Mouse (Mus musculus): Measurements from ENCODE around the gene Plekho2. TPM values are rescaled to one million over a fixed set of nuclear protein-coding genes. Genes with fewer than 3 reads are reported as not detected.

Plekho2 gene
- polyA plus RNA-seq, 1 experiment from 2014 or later = 18.6 TPM

DNA sequence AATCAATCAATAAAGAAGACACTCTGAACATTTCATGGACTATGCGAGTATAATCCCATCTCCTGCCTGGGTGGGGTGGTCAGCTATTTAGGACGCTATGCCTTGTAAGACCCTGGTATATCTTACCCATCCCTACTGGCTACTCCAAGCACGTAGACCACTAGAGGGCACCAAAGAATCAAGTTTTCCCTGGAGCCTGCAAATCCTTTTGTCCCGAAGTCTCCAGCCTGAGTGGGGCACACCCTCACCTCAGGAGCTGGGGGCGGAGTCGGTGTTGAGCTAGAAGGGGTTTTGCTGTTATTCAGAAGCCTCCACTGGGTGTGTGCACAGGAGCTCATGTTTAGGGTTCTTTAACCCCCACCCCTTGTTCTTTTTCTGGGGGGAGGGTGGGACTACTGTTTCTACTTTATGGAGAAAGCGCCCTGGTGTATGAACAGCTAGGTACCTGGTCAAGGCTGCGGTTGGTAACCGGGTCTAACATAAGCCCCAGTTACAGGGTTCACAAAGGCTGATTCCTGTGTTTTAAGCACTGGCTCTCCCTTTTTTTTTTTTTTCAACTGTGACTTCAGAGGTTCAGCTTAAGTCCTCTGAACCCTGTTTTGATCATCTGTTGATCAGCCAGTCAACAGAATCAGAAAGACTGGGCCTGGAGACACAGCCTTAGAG is 25.8 kb upstream of the Plekho2 start:
- no peak overlapping the region for H3K27ac ChIP-seq
- no peak overlapping the region; the same call in 1 of the 2 replicates for H3K4me3 ChIP-seq
- 7% methylated on average over 9 of the region's 9 CpGs for WGBS
- H3K9ac ChIP-seq = no peak overlapping the region
- peak overlapping the region; percentile 36 for H3K4me2 ChIP-seq
- no peaks in the 10 kb centered on the region for H3K36me3 ChIP-seq
- no peaks in the 10 kb centered on the region for H3K27me3 ChIP-seq
- H3K9me3 ChIP-seq = no peaks in the 10 kb centered on the region
- ATAC-seq (ENCODE audit: insufficient number of reproducible peaks, low FRiP score, low TSS enrichment, low read depth) = peak; percentile 73
- peaks cover 13% of the 10 kb centered on the region for H3K4me1 ChIP-seq

DNA sequence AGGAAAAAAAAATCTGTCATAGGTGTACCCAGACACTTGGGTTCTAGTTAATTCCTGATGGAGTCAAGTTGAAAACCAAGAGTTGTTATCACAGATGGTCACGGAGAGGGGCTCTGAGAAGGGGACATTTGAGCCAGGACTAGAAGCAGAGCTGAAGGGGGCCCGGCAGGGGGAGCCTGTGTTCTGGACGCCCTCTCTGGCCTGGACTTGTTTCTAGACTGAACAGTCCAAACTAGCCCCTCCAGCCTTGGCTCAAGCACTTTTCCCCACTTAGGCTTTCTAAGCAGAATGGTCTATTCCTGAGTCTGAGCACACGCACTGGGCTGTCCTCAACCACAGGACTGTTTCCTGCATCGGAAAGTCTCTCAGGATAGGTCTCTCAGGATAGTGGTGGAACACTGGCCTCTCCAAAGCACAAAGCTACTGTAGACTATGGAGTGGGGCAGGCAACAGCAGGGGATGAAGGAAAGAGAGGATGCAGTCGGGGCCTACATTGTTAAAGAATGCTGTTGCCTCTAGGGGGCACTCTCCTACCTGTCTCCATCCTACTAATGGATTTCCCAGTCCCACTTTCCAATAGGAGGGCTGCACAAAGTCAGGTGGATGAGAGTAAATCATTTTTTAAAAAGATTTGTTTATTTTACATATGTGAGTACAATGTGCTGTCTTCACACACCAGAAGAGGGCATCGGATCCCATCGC is 23.7 kb upstream of the Plekho2 start:
- H3K4me1 ChIP-seq = peaks cover 13% of the 10 kb centered on the region
- H3K4me3 ChIP-seq = no peak overlapping the region
- no peaks in the 10 kb centered on the region for H3K9me3 ChIP-seq
- ATAC-seq (ENCODE audit: insufficient number of reproducible peaks, low FRiP score, low TSS enrichment, low read depth) = no peak
- no peaks in the 10 kb centered on the region for H3K36me3 ChIP-seq
- H3K4me2 ChIP-seq = no peak overlapping the region
- H3K9ac ChIP-seq = no peak overlapping the region
- no peak overlapping the region for H3K27ac ChIP-seq
- WGBS = 56% methylated on average over 8 of the region's 8 CpGs
- no peaks in the 10 kb centered on the region for H3K27me3 ChIP-seq

DNA sequence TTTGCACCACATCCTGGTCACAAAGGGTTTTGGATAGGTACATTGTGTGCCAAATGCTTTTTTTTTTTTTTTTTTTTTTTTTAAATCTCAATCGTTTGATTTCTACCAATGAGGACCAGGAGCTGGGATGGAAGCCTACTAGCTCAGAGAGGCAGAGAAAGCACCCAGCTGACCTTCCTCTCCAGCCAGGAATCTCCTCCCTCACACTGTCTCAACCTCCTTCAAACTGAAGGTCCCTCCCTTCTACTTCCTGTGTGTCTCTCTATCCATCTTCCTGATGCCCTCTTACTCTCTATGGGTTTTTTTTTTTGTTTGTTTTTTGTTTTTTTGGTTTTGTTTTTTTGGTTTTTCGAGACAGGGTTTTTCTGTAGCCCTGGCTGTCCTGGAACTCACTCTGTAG is 21.1 kb upstream of the Plekho2 start:
- Histone ChIP-seq H3K36me3 (0 out of 2 replicates have a peak, but pooled peaks cover under 1% of the 10 kb centered on the region), H3K4me3 (no peak overlapping the region), H3K4me1 (peaks cover 3% of the 10 kb centered on the region), H3K9me3 (no peaks in the 10 kb centered on the region), H3K4me2 (no peak overlapping the region), H3K9ac (no peak overlapping the region), H3K27ac (no peak overlapping the region), H3K27me3 (no peaks in the 10 kb centered on the region)
- no peak for ATAC-seq (ENCODE audit: insufficient number of reproducible peaks, low FRiP score, low TSS enrichment, low read depth)
- 82% methylated on average over 2 of the region's 2 CpGs for WGBS

DNA sequence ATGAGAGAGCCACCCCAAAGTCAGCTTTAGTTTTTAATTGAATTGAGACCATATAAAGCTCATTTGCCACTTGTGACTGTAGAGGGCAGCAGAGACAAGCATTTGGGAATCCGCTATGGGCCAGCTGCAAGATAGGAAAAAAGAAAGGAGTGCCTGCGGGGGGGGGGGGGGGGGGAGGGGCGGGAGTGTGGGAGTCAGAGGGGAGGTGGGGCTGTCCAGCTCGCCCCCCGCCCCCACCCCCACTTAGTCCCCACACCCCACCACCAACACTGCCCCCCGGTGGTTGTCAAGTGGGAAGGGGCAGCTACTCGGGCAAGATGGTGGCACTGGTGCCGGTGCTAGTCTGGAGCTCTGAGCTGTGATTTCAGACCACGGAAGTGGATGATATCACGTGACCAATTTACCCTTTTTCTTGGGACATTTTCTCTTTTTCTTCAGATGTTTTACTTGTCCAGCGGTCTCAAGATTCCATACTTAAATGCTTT is 19.0 kb upstream of the Plekho2 start:
- Histone ChIP-seq H3K4me3 (peak overlapping the region; percentile 16; the same call in 1 of the 2 replicates), H3K4me2 (no peak overlapping the region), H3K9me3 (no peaks in the 10 kb centered on the region), H3K36me3 (peaks cover 15% of the 10 kb centered on the region), H3K9ac (no peak overlapping the region), H3K27ac (no peak overlapping the region), H3K27me3 (no peaks in the 10 kb centered on the region), H3K4me1 (no peaks in the 10 kb centered on the region; the same call in 1 of the 2 replicates)
- 55% methylated on average over 7 of the region's 11 CpGs for WGBS
- no peak for ATAC-seq (ENCODE audit: insufficient number of reproducible peaks, low FRiP score, low TSS enrichment, low read depth)

DNA sequence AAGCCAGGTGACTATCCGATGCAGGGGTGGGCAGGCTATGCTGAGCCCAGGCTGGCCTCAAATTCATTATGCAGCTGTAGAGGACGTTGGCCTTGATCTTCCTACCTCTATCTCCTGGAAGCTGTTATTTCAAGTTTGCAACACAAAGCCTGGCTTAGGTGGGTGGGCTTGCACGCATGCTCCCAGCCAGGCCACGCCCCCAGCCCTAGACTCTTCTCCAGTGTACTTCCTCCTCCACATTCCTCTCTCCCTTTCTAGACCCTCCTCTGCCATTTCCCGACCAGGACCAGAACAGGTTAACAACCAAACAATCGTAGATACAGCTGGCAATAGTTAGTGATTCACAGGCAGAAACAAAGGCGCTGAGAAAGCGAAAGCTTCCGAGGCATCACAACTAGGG is 13.8 kb upstream of the Plekho2 start:
- Histone ChIP-seq H3K4me3 (no peak overlapping the region), H3K27me3 (no peaks in the 10 kb centered on the region), H3K4me1 (peaks cover 14% of the 10 kb centered on the region), H3K27ac (no peak overlapping the region), H3K4me2 (no peak overlapping the region), H3K36me3 (peaks cover 48% of the 10 kb centered on the region), H3K9me3 (no peaks in the 10 kb centered on the region), H3K9ac (no peak overlapping the region)
- no peak for ATAC-seq (ENCODE audit: insufficient number of reproducible peaks, low FRiP score, low TSS enrichment, low read depth)
- 75% methylated on average over 9 of the region's 9 CpGs for WGBS

DNA sequence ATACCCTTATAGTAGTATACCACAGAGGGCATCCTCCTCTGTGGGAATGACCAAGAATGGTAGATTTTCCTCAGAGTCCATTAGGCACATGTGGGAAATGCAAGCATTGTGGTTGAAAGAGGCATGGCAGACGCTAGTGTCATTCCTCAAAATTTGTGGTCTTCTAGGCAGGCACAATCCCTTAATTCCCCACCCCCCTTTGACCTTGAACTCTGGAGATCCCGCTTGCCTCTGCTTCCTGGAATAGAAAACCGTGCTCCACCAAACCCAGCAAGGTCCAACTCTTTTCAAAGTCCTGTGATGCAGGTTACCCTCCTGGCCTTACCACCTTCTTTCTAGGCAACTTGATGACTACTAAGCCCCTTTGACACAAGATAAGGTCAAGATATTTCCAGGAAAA is 12.9 kb upstream of the Plekho2 start:
- H3K4me1 ChIP-seq = peaks cover 22% of the 10 kb centered on the region
- no peaks in the 10 kb centered on the region for H3K9me3 ChIP-seq
- no peak overlapping the region for H3K27ac ChIP-seq
- no peak overlapping the region for H3K9ac ChIP-seq
- ATAC-seq (ENCODE audit: insufficient number of reproducible peaks, low FRiP score, low TSS enrichment, low read depth) = no peak
- peaks cover 48% of the 10 kb centered on the region for H3K36me3 ChIP-seq
- no peak overlapping the region for H3K4me3 ChIP-seq
- WGBS = 90% methylated on average over 3 of the region's 3 CpGs
- H3K4me2 ChIP-seq = no peak overlapping the region
- no peaks in the 10 kb centered on the region for H3K27me3 ChIP-seq

DNA sequence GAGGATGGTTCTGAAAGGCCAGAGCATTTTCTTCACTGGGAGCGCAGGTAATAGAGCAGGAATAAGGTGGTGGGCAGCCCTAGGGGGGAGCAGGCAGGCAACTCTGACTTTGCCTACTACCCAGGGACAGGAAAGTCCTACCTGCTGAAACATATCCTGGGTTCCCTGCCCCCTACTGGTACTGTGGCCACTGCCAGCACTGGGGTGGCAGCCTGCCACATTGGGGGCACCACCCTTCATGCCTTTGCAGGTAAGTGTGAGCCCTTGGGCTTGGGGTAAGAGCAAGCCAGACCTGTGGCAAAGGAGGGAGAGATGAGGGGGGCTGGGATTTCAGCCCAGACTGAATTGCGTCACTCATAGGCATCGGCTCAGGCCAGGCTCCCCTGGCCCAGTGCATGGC is 9.3 kb upstream of the Plekho2 start:
- Histone ChIP-seq H3K36me3 (peaks cover 35% of the 10 kb centered on the region; the same call in 1 of the 2 replicates), H3K27ac (no peak overlapping the region), H3K4me1 (peaks cover 29% of the 10 kb centered on the region), H3K4me2 (peak overlapping the region; percentile 99), H3K9me3 (no peaks in the 10 kb centered on the region), H3K9ac (no peak overlapping the region), H3K4me3 (peak overlapping the region; percentile 58; the same call in 1 of the 2 replicates), H3K27me3 (no peaks in the 10 kb centered on the region)
- ATAC-seq (ENCODE audit: insufficient number of reproducible peaks, low FRiP score, low TSS enrichment, low read depth) = 0 out of 2 replicates have a peak, but pooled peaks have one; percentile 16
- WGBS = 73% methylated on average over 3 of the region's 3 CpGs

DNA sequence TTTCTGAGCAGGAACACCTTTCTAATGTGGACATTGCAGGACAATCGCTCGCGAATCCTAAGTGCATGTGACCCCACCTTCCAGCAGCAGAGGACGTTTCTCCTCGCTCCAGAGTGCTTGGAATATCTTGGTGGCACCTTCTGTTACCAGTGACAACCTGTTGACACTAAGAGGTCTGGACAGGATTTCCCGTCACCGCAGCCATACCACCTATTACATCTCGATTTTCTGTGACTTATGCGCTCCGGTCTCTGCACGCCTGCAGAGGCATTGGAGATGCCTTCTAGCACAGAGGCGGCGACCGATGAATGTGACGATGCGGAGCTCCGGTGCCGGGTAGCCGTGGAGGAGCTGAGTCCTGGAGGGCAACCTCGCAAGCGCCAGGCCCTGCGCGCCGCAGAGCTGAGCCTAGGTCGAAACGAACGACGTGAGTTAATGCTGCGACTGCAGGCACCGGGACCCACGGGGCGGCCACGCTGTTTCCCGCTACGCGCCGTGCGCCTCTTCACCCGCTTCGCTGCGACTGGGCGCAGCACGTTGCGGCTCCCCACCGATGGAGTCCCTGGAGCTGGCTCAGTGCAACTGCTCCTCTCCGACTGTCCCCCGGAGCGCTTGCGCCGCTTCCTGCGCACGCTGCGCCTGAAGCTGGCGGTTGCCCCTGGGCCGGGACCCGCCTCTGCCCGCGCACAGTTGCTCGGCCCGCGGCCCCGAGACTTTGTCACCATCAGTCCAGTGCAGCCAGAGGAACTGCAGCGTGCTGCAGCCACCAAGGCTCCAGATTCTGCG is 7.9 kb upstream of the Plekho2 start:
- H3K36me3 ChIP-seq = peaks cover 22% of the 10 kb centered on the region; the same call in 1 of the 2 replicates
- peak overlapping the region; percentile 99 for H3K4me2 ChIP-seq
- ATAC-seq (ENCODE audit: insufficient number of reproducible peaks, low FRiP score, low TSS enrichment, low read depth) = no peak
- H3K9ac ChIP-seq = peak overlapping the region; percentile 52
- peaks cover 29% of the 10 kb centered on the region for H3K4me1 ChIP-seq
- WGBS = under 1% methylated on average over 64 of the region's 64 CpGs
- no peak overlapping the region for H3K27ac ChIP-seq
- H3K27me3 ChIP-seq = no peaks in the 10 kb centered on the region
- H3K9me3 ChIP-seq = no peaks in the 10 kb centered on the region
- peak overlapping the region; percentile 58 for H3K4me3 ChIP-seq

DNA sequence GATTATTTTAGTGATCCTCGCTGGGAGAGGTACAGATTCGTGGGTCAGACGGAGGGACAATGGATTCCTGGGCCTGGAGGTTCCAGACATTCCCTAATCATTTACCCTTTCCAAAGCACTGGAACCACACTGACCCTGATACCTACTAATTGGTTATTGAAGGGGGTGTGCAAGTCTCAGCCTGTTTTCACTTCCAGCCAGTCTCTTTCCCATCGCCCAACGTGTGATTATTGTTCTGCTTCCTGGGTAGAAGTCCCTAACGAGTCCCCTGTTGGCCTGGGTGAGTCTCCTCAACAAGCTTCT is 7.4 kb upstream of the Plekho2 start:
- Histone ChIP-seq H3K4me3 (peak overlapping the region; percentile 58), H3K9me3 (no peaks in the 10 kb centered on the region)

DNA sequence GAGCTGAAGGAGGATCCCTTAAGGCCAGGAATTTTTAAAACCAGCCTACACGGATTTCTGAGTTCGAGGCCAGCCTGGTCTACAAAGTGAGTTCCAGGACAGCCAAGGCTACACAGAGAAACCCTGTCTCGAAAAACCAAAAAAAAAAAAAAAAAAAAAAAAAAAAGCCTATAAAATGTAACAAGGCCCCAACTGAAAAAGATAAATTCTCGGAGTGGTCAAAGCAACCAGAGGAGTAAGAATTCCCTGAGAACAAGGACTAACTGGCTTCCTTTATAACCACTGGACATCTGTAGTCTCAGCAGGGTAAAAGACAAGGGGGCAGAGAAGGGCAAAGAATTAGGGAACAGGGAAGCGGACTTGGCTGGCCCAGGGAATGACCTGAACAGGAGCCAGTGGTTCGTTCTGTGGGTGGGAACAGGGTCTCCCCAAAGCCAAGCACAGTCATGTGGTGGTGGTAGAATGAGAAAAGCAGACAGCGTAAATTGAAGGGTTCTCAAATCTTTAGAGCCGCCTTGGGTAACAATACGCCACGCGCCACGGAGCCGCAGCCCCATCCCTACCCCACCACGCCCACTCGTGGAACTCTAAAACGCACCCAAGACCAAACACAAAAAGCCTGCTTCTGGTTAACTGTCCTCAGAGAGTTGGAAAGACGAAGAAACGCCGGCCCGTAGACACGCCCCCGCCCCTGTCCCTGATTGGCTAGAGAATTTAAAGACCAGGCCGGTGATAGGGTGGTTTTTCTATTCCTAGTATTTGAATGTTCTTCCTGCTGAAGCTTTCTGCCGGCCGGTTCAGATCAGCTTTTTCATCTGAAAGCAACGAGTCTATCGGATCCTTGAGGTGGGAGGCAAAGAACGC is 6.8 kb upstream of the Plekho2 start, which contains the start of gene Pif1:
TSS of gene Pif1 (plus strand) at position 755 of the 864 bp plus-strand sequence.
- Histone ChIP-seq H3K9me3 (no peaks in the 10 kb centered on the region), H3K4me3 (peak within 1 kb of the TSS; percentile 58), H3K36me3 (peaks cover 13% of the 10 kb centered on the region; the same call in 1 of the 2 replicates), H3K4me2 (peak within 1 kb of the TSS; percentile 99), H3K4me1 (peaks cover 29% of the 10 kb centered on the region), H3K27me3 (no peaks in the 10 kb centered on the region), H3K9ac (peak within 1 kb of the TSS; percentile 52), H3K27ac (peak within 1 kb of the TSS; percentile 54)
- 6% methylated on average over 28 of the region's 28 CpGs for WGBS
- peak; percentile 68 for ATAC-seq (ENCODE audit: insufficient number of reproducible peaks, low FRiP score, low TSS enrichment, low read depth)

More for the DNA sequence above, 7.4 kb upstream of the Plekho2 start:
- Histone ChIP-seq H3K4me2 (peak overlapping the region; percentile 99), H3K9ac (peak overlapping the region; percentile 52; the same call in 1 of the 2 replicates), H3K36me3 (peaks cover 18% of the 10 kb centered on the region; the same call in 1 of the 2 replicates), H3K27ac (no peak overlapping the region), H3K4me1 (peaks cover 29% of the 10 kb centered on the region), H3K27me3 (no peaks in the 10 kb centered on the region)
- no peak for ATAC-seq (ENCODE audit: insufficient number of reproducible peaks, low FRiP score, low TSS enrichment, low read depth)
- 0% methylated on average over 6 of the region's 6 CpGs for WGBS

DNA sequence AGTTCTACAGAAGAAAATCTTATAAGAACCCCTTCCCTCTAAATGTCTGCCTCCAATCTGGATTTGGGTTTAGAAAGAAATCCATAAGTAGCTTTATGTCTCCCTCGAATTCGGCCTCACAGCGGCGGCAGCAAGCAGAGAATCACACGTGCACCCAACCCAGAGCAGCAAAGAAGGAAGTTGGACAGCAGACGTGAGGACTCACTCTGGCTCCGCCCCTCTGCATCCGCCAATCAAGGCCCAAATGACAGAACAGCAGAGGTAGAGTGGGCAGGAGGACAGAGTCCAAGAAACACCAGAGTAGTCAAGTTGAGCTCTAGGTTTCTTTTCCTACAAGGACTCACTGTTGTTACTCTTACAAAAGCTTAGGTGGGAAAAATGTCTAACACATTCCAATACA is 3.2 kb upstream of the Plekho2 start:
- Histone ChIP-seq H3K36me3 (no peaks in the 10 kb centered on the region), H3K4me2 (no peak overlapping the region), H3K4me1 (peaks cover 31% of the 10 kb centered on the region), H3K9me3 (no peaks in the 10 kb centered on the region), H3K27me3 (no peaks in the 10 kb centered on the region), H3K27ac (no peak overlapping the region), H3K9ac (no peak overlapping the region), H3K4me3 (no peak overlapping the region)
- ATAC-seq (ENCODE audit: insufficient number of reproducible peaks, low FRiP score, low TSS enrichment, low read depth) = no peak
- 22% methylated on average over 8 of the region's 8 CpGs for WGBS
